Mouse (Mus musculus) liver, embryonic 14.5 days (tissue): ENCODE results near the gene Wdr45b.

Experiments
- CTCF ChIP-seq: IDR thresholded peaks from 2 replicates; pipeline ENCODE4 v1.5.1; 2016; ENCODE audit warnings: antibody characterized with exemption, low read depth, control low read depth
- EP300 ChIP-seq: IDR thresholded peaks from 2 replicates; pipeline ENCODE4 v1.6.1; 2016; ENCODE audit warnings: antibody characterized with exemption, low read depth

DNA sequence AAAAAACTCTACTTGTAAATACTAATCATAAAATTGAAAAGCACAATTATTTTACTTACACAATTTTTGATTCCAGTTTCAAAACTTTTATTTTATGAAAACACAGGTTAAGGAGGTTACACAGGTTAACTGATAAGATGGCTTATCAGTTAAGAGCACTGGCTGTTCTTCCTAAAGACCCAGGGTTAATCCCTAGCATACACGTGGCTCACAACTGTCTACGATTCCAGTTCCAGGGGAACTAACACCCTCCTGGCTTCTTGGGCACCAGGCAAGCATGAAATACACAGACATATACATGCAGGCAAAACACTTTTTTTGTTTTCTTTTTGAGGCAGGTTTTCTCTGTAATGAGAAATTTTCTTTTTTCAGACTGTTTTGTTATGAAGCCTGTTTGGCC, 6.1 kb downstream of the Wdr45b start:
- TF ChIP-seq EP300 (no peak), CTCF (no peak)
